In the genomic region with DNA sequence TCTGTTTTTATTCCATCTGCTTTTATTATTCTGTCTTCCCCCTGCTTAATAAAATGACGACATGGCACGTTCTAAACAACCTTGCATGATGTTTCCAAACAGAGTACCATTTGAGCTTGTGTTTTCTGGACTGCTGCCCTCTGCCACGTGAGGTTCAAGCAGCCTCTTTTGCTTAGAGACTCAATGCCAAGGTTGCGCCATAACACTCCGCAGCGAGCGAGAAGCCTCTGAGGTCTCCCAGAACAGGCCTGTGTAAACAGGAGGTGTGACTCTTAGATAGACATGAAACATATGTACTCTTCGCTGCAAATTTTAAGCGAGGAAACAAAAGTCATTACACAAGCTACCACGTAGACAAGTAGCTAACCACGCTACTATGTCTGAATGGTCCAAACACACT, we compare ENCODE assay signal across 20 mouse cellular contexts. TPM values are rescaled to one million over a fixed set of nuclear protein-coding genes. Genes with fewer than 3 reads are reported as not detected.
DNase-seq lines count a peak whose midpoint lies in the region; ATAC-seq and TF ChIP-seq lines count a peak whose summit lies in the region.
"Had no signal": no experiment of that assay in that cellular context is flagged by ENCODE, and none has a peak within 500 bp of the region (broad histone marks: within the 10 kb centered on the region; RNA-seq: fewer than 3 reads in every experiment).

No protein-coding gene starts in this region.

- intact Hi-C loops in gastrocnemius, adult 2 months (cut with DNase I), result no loop called here

- peak; percentile 59 for DNase-seq in gastrocnemius, adult 2 months
- no peak for DNase-seq in gastrocnemius, postnatal 10 days
- peak; percentile 51 for DNase-seq in NIH3T3 (ENCODE audit: low read depth)
- DNase-seq in adrenal gland, postnatal 25 days, result peak; percentile 60
- DNase-seq in frontal cortex, postnatal 10 days (ENCODE audit: low spot score in 2 of 2), result no peak
- DNase-seq in thymus, postnatal 14 days, result no peak
- DNase-seq: B cell, adult 2 months; cerebellum, postnatal 25 days; heart, adult 11 months; liver, postnatal 0 days had no signal

- H3K9me3 ChIP-seq in lung, embryonic 16.5 days (ENCODE audit: control insufficient read depth, low read length), result no peaks in the 10 kb centered on the region
- H3K9me3 ChIP-seq: embryonic facial prominence, embryonic 10.5 days; hindbrain, embryonic 12.5 days; intestine, embryonic 15.5 days; limb, embryonic 13.5 days; midbrain, embryonic 12.5 days had no signal

- 42% methylated on average over 11 of the region's 11 CpGs for WGBS in lung, embryonic 16.5 days

- no peaks in the 10 kb centered on the region for H3K36me3 ChIP-seq in lung, embryonic 16.5 days (ENCODE audit: control insufficient read depth, insufficient read depth, low read length)
- H3K36me3 ChIP-seq: embryonic facial prominence, embryonic 10.5 days; hindbrain, embryonic 12.5 days; intestine, embryonic 15.5 days; limb, embryonic 13.5 days; midbrain, embryonic 12.5 days had no signal

- H3K27me3 ChIP-seq in lung, embryonic 16.5 days (ENCODE audit: control insufficient read depth, insufficient read depth, low read depth, low read length), result no peaks in the 10 kb centered on the region
- H3K27me3 ChIP-seq: hindbrain, embryonic 12.5 days; intestine, embryonic 15.5 days; limb, embryonic 13.5 days; midbrain, embryonic 12.5 days had no signal

- no peak overlapping the region for H3K9ac ChIP-seq in lung, embryonic 16.5 days (ENCODE audit: low read length)
- H3K9ac ChIP-seq: hindbrain, embryonic 12.5 days; intestine, embryonic 15.5 days; limb, embryonic 13.5 days; liver, postnatal 0 days; midbrain, embryonic 12.5 days had no signal

- peak overlapping the region; percentile 48; the same call in 1 of the 2 replicates for H3K27ac ChIP-seq in gastrocnemius, adult 2 months
- H3K27ac ChIP-seq in lung, embryonic 16.5 days (ENCODE audit: low read length), result no peak overlapping the region
- H3K27ac ChIP-seq: embryonic facial prominence, embryonic 10.5 days; hindbrain, embryonic 12.5 days; intestine, embryonic 15.5 days; kidney, postnatal 0 days; left cerebral cortex, adult 2 months; limb, embryonic 13.5 days; midbrain, embryonic 12.5 days had no signal

- no peak overlapping the region for H3K4me3 ChIP-seq in gastrocnemius, adult 2 months
- no peak overlapping the region for H3K4me3 ChIP-seq in lung, embryonic 16.5 days (ENCODE audit: low read length)
- H3K4me3 ChIP-seq: embryonic facial prominence, embryonic 10.5 days; hindbrain, embryonic 12.5 days; intestine, embryonic 15.5 days; left cerebral cortex, adult 2 months; limb, embryonic 13.5 days; midbrain, embryonic 12.5 days; myocyte had no signal

- no peaks in the 10 kb centered on the region for H3K4me1 ChIP-seq in lung, embryonic 16.5 days (replicated peaks; ENCODE audit: control insufficient read depth, insufficient read depth, low read length)
- H3K4me1 ChIP-seq: embryonic facial prominence, embryonic 10.5 days; hindbrain, embryonic 12.5 days; intestine, embryonic 15.5 days; limb, embryonic 13.5 days; midbrain, embryonic 12.5 days had no signal

- no peak overlapping the region for H3K4me2 ChIP-seq in lung, embryonic 16.5 days (ENCODE audit: low read depth, low read length)
- H3K4me2 ChIP-seq: hindbrain, embryonic 12.5 days; intestine, embryonic 15.5 days; limb, embryonic 13.5 days; midbrain, embryonic 12.5 days had no signal

- no peak for TF ChIP-seq CTCF in gastrocnemius, adult 2 months (IDR thresholded peaks at IDR 0.05)

- peak; percentile 90 for ATAC-seq in lung, embryonic 16.5 days (ENCODE audit: low read depth)
- ATAC-seq in inflammation-experienced regulatory T-cells, adult 6 months, result no peak
- ATAC-seq: intestine, embryonic 15.5 days; liver, postnatal 0 days had no signal

RNA-seq across cellular contexts. Expression of gene Kcnma1, which starts 55.2 kb away (rescaled TPM):
- 10 to 100 TPM; 52.6 to 80.4 TPM for total RNA-seq in gastrocnemius, adult 2 months (2021)
- total RNA-seq in gastrocnemius, postnatal 10 days (2021), result 10 to 100 TPM; 30.1 to 33.2 TPM
- total RNA-seq in adrenal gland, postnatal 25 days (2021), result 60.0 and 64.0 TPM in 2 replicates
- 1.0 and 1.3 TPM in 2 replicates for polyA plus RNA-seq in lung, embryonic 16.5 days (2015; fragmentation: Nextera tagmentation; extraction: Ambion mirVana)
- not detected for polyA plus RNA-seq in inflammation-experienced regulatory T-cells, adult 6 months (2017; shearing (Covaris generic))

Comparison
In these comparisons a context has a peak if more than half of its experiments do, and no peak if none do; other contexts are left out.
1. DNase-seq: peak in gastrocnemius, adult 2 months (single experiment), NIH3T3 (single experiment) and adrenal gland, postnatal 25 days (single experiment); none in gastrocnemius, postnatal 10 days (single experiment), frontal cortex, postnatal 10 days (0 of 2) and thymus, postnatal 14 days (single experiment).